Mouse (Mus musculus) CD8-positive naive resting alpha-beta T cell, adult 2 months (primary cell): ENCODE data around the gene Prkab1.

ENCODE experiments used
- DNase-seq, 2 experiments: peaks; one replicate each; pipeline ENCODE4 v3.0.0; 2022; ENCODE audit warnings: low read depth in 2 of 2, low spot score in 2 of 2

The Prkab1 gene

DNA sequence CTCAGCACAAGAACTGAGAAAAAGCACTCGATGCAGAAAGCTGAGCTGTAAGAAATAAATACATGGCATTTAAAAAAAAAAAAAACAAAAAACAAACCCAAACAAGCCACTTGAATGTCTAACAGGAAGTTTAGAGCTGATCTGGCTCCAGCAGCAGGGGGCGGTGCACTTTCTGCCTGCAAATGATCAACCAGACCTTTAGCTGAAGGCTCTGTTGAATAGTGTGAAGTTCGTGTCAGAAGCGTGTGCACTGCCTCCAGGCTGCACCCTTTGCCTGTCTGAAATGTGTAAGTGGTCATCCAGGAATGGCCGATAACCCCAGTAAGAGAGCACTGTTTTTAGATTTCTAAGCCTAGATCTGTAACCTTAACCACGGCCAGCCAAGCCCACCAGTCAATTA, 5.5 kb downstream of the Prkab1 start:
- DNase-seq = no peak

GRCm38 (mm10) chr5:116018196-116018595, 6.1 kb downstream of the Prkab1 start:
- DNase-seq = no peak

- no peak for DNase-seq
Measured at GRCm38 (mm10) chr5:116017391-116017790, 6.9 kb downstream of the Prkab1 start.

- DNase-seq = no peak
Measured at GRCm38 (mm10) chr5:116016542-116016941, 7.8 kb downstream of the Prkab1 start.

- DNase-seq = no peak
Measured at GRCm38 (mm10) chr5:116014237-116014636, 10.1 kb downstream of the Prkab1 start.

GRCm38 (mm10) chr5:116013821-116014220, 10.5 kb downstream of the Prkab1 start:
- no peak for DNase-seq

- DNase-seq = no peak
Measured at GRCm38 (mm10) chr5:116012503-116012902, 11.8 kb downstream of the Prkab1 start.

DNA sequence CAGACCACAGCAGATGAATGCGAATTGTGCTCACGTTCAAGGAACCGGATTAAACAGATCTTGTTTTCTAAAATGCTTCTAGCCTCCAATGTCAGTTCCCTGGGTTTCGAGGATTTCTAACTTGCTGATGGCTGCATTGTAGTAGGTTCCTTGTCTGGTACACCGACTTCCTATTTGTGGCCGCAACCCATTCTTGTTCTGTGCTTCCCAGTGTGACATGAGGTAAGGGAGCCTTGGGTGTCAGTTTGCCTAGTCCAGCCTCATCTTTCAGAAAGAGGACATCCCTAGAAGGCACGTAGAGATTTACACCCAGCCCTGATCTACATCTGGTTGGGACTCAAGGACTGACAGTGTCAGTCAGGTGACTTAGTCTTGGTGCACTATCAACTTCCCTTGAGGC, 12.6 kb downstream of the Prkab1 start:
- DNase-seq = no peak

GRCm38 (mm10) chr5:116009884-116010627, 14.3 kb downstream of the Prkab1 start:
- DNase-seq = no peak

GRCm38 (mm10) chr5:116009091-116009851, 15.0 kb downstream of the Prkab1 start:
- DNase-seq = no peak

GRCm38 (mm10) chr5:116007723-116008122, 16.6 kb downstream of the Prkab1 start:
- no peak for DNase-seq

GRCm38 (mm10) chr5:116006324-116007099, 17.8 kb downstream of the Prkab1 start:
- no peak for DNase-seq

DNA sequence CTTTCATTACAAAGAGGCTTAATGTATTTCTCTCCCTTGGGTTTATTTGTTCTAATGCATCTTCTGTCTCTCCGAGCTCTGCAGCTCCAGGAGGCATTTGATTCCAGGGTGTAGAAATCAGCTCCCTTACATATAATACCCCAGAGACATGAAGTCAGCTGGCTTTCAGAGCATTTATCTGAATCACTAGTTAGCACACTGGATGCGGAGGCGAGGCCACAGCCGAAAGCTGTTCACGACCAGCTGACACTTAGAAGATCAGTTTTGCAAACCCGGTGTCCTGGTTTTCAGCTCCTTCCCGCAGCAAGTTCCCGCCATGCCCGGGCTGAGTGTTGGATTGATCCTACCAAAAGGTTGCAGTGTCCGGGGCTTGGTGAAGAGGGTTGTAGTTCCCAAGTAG, 20.0 kb downstream of the Prkab1 start:
- no peak for DNase-seq

DNA sequence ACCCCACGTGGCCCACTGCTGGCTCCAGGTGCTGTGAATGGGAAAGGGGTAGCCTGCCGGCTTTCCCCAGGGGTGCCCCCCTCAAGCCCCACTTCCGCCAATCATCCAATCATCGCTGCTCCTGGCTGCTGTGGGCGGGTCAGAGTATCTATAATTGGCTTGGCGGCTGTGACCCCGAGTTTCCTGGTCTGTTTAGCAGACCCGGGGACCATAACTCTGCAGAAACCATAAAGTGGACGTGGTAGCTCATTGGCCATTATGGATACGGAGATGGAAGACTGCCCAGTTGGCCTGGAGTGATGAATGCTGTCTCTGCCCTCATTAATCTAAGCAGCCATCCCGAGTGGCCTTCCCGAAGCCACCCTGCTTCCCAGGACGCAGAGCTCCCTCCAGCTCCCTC, 20.5 kb downstream of the Prkab1 start:
- no peak for DNase-seq

GRCm38 (mm10) chr5:116003154-116003553, 21.2 kb downstream of the Prkab1 start:
- no peak for DNase-seq

- no peak for DNase-seq
Measured at GRCm38 (mm10) chr5:115997376-115997775, 26.9 kb downstream of the Prkab1 start.

GRCm38 (mm10) chr5:115994101-115994500, 30.2 kb downstream of the Prkab1 start:
- no peak for DNase-seq

- no peak for DNase-seq
Measured at GRCm38 (mm10) chr5:115991717-115992116, 32.6 kb downstream of the Prkab1 start.

DNA sequence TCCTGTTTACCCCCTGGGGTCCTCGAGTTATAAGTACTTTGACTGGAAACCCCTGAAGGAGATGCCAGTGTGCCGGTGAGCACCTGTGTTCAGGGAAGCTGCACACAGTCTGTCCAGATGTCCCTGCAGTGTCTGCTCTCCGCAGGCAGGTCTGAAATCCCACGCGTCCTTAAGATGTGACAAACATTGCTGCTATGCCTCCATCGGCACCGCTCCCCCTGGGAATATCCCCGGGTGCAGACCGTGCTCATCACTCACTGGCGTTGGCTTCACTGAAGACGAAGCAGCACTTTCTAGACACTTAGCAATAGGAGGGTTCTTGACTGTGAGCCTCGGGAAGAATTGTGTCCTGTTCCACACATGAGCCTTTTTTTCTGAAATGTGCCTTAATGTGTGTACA, 37.0 kb downstream of the Prkab1 start:
- DNase-seq = no peak

DNA sequence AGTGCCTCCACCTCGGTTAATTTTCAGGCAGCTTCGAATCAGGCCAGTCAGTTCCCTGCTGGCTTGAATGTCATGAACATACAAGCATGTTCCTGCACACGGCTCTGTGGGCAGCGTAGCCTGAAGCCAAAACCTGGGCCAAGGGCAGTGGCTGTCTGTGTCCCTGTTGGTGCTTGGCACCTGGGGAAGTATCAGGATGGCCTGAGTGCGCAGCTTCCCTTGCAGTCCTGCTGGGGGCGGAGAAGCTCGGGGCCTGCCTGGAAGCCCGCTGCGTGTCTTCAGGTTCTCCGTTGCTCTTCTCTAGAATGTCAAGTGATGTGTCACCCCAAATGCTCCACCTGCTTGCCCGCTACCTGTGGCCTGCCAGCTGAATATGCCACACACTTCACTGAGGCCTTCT, 39.2 kb downstream of the Prkab1 start:
- no peak for DNase-seq

DNA sequence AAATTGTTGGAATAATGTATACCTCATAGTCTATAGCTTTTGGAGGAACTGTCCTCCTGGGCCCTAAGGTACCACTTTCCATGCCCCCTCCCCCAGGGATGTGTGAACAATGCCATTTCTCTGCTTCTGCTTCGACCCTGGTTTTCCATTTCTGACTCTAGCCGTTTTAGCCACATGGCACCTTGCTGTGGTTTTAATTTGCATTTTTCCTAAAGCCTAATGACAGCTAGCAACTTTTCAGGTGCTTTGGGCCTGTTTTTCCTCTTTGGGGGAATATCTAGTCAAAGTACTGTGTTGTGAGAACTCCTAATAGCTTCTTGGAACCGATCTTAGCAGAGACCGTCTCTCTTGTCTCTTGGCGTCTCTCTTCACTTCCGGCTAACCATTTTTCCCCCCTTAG, 39.9 kb downstream of the Prkab1 start:
- DNase-seq = no peak
